Mouse (Mus musculus) hindbrain, embryonic 13.5 days (tissue): ENCODE results near the gene Sprtn. TPM values are rescaled to one million over a fixed set of nuclear protein-coding genes. Genes with fewer than 3 reads are reported as not detected.

Experiments
- ATAC-seq: fragments of 200-750 bp; cut with Nextera tagmentation; 2 replicates; pipeline ENCODE4 v1.8.0; 2017; ENCODE audit warnings: moderate TSS enrichment; ENCODE audit not compliant: low FRiP score
- H3K27ac ChIP-seq: fragments of 300-500 bp; sonication (generic); 2 replicates; pipeline ENCODE4 v1.5.1; 2015; ENCODE audit warnings: inconsistent platforms, mild to moderate bottlenecking, moderate library complexity
- H3K27me3 ChIP-seq: fragments of 300-500 bp; sonication (generic); 2 replicates; pipeline ENCODE4 v1.6.1; 2015; ENCODE audit warnings: mild to moderate bottlenecking, inconsistent platforms
- H3K36me3 ChIP-seq: fragments of 300-500 bp; sonication (generic); 2 replicates; pipeline ENCODE4 v1.6.1; 2015; ENCODE audit warnings: mild to moderate bottlenecking, inconsistent platforms
- H3K4me1 ChIP-seq: fragments of 300-500 bp; sonication (generic); replicated peaks from 2 replicates; pipeline ENCODE4 v1.6.1; 2015; ENCODE audit warnings: inconsistent platforms
- H3K4me2 ChIP-seq: fragments of 300-500 bp; sonication (generic); 2 replicates; pipeline ENCODE4 v1.6.1; 2015; ENCODE audit warnings: inconsistent platforms, mild to moderate bottlenecking, moderate library complexity
- H3K4me3 ChIP-seq: fragments of 300-500 bp; sonication (generic); 2 replicates; pipeline ENCODE4 v1.5.1; 2015; ENCODE audit warnings: mild to moderate bottlenecking, inconsistent platforms
- H3K9ac ChIP-seq: fragments of 300-500 bp; sonication (generic); 2 replicates; pipeline ENCODE4 v1.6.1; 2015; ENCODE audit warnings: mild to moderate bottlenecking, inconsistent platforms
- H3K9me3 ChIP-seq: fragments of 300-500 bp; sonication (generic); 2 replicates; pipeline ENCODE4 v1.6.1; 2016; ENCODE audit warnings: inconsistent platforms
- WGBS: fragments of 180-500 bp; shearing (Covaris S2); methylation state at CpG from one replicate; pipeline ENCODE4 v1.1.7; 2015; 5-methylcytosine and 5-hydroxymethylcytosine counted together
- polyA plus RNA-seq: library from polyadenylated mRNA; unstranded; fragments of >200 nt; fragmentation: Nextera tagmentation; extraction: Ambion mirVana; gene quantifications from 2 replicates; pipeline ENCODE4 v1.2.1, GENCODE M21; 2015

Sprtn gene
- polyA plus RNA-seq, 1 experiment from 2014 or later, result 9.5 TPM

DNA sequence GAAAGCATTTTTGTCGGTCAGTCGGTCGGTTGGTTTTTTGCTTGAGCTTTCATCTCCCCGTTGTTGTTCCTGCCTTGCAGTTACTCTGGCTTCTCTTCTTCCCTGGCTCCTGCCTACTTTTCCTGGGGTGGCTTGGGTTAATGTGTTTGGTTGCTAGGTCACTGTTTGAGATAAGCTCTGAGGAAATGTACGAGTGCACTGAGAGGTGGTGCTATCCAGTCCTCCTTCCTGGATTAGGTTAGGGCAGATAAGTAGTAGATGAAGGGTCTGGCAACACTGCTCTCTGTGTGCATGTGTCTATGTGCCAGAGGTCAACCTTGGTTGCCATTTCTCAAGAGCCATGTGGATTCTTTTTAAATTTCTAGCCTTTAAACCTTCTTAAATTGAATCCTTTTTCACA is 25.0 kb upstream of the Sprtn start:
- H3K4me2 ChIP-seq, result no peak overlapping the region
- 95% methylated on average over 5 of the region's 5 CpGs for WGBS
- ATAC-seq, result no peak
- no peaks in the 10 kb centered on the region; the same call in 1 of the 2 replicates for H3K4me1 ChIP-seq
- H3K36me3 ChIP-seq, result peaks cover 70% of the 10 kb centered on the region
- H3K9me3 ChIP-seq, result no peaks in the 10 kb centered on the region
- H3K27me3 ChIP-seq, result no peaks in the 10 kb centered on the region
- H3K9ac ChIP-seq, result no peak overlapping the region
- H3K4me3 ChIP-seq, result no peak overlapping the region
- no peak overlapping the region for H3K27ac ChIP-seq

GRCm38 (mm10) chr8:124878141-124878540 is 19.5 kb upstream of the Sprtn start:
- Histone ChIP-seq H3K27ac (no peak overlapping the region), H3K9ac (no peak overlapping the region), H3K4me1 (no peaks in the 10 kb centered on the region), H3K9me3 (no peaks in the 10 kb centered on the region), H3K4me3 (no peak overlapping the region), H3K4me2 (no peak overlapping the region), H3K36me3 (peaks cover 95% of the 10 kb centered on the region), H3K27me3 (no peaks in the 10 kb centered on the region)
- ATAC-seq, result no peak
- WGBS, result 92% methylated on average over 5 of the region's 5 CpGs

- Histone ChIP-seq H3K27ac (no peak overlapping the region), H3K27me3 (no peaks in the 10 kb centered on the region), H3K4me1 (no peaks in the 10 kb centered on the region), H3K9ac (no peak overlapping the region), H3K36me3 (peaks cover 95% of the 10 kb centered on the region), H3K4me2 (no peak overlapping the region), H3K4me3 (no peak overlapping the region), H3K9me3 (no peaks in the 10 kb centered on the region)
- 92% methylated on average over 10 of the region's 10 CpGs for WGBS
- no peak for ATAC-seq
These were observed 18.6 kb upstream of the Sprtn start for GRCm38 (mm10) chr8:124878946-124879526.

DNA sequence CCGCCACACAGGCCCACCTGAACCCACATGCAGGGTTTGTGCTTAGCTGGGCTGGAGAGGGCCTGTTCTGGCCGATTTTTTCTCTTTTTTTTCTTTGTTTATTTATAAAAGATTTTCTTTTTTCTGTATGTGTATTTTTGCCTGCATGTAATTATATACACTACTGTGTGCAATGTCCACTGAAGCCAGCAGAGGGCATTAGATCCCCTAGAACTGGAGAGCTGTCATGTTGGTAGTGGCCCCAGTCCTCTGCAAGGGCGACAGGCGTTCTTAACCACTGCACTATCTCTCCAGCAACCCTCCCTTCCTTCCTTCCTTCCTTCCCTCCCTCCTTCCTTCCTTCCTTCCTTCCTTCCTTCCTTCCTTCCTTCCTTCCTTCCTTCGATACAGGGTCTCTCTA is 9.3 kb upstream of the Sprtn start:
- Histone ChIP-seq H3K27ac (no peak overlapping the region), H3K4me3 (no peak overlapping the region), H3K36me3 (peaks cover 92% of the 10 kb centered on the region), H3K27me3 (no peaks in the 10 kb centered on the region), H3K4me2 (no peak overlapping the region), H3K9ac (no peak overlapping the region), H3K4me1 (peaks cover 9% of the 10 kb centered on the region), H3K9me3 (no peaks in the 10 kb centered on the region)
- no peak for ATAC-seq
- 95% methylated on average over 5 of the region's 5 CpGs for WGBS

DNA sequence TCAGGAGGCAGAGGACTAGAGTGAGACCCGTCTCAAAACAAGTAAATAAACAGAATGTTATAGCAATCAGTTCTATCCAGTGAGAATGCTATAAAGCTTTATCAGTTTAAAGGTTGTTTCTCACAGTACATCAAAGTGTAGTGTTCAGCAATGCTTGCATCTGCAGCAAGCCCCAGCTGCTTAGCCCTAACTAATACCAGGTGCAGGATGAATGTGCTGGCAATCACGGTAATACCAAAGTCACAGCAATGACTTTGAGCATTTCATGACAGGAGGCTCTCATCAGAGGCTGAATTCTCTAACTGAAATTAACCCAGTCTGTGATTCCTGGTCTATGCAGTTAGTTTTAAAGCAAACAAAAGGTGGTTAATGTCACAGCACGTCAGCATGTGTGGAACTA is 5.1 kb upstream of the Sprtn start:
- Histone ChIP-seq H3K4me3 (no peak overlapping the region), H3K36me3 (peaks cover 72% of the 10 kb centered on the region), H3K27me3 (no peaks in the 10 kb centered on the region), H3K4me2 (no peak overlapping the region), H3K9me3 (no peaks in the 10 kb centered on the region), H3K9ac (peak overlapping the region; percentile 24; the same call in 1 of the 2 replicates), H3K4me1 (peaks cover 40% of the 10 kb centered on the region), H3K27ac (no peak overlapping the region)
- 81% methylated on average over 3 of the region's 3 CpGs for WGBS
- no peak for ATAC-seq

DNA sequence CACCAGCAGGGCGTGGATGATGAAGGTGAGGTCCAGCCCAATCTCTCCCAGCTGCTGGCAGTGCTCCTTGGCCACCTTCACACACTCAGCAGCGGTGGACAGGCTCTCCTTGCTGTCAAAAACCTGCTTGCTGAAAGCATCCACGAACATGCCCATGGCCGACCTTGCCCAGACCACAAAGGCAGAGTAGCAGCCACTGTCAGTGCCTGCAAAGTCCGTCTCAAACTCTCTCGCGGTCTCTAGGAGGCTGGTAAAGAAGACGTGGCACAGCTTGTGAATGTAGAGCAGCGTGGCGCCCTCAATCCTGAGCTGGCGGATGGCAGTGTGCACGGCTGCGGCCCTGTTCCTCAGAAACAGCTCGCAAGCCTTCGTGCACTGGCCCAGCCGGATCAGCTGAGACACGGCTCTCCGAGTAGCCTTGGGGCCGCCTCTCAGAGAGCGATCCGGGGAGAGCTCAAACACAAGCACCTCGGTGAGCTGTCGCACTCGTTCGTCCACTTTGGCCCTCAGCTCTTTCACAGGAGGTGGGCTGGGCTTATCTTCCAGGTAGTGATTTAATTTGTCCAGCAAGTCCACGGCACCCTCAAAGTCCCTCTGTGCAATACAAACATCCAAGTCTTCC is 1.6 kb upstream of the Sprtn start:
- Histone ChIP-seq H3K9me3 (no peaks in the 10 kb centered on the region), H3K36me3 (peaks cover 54% of the 10 kb centered on the region), H3K27me3 (no peaks in the 10 kb centered on the region), H3K4me3 (peak overlapping the region; percentile 97), H3K4me2 (peak overlapping the region; percentile 98), H3K9ac (peak overlapping the region; percentile 95), H3K27ac (peak overlapping the region; percentile 88; the same call in 1 of the 2 replicates), H3K4me1 (peaks cover 57% of the 10 kb centered on the region)
- WGBS, result 86% methylated on average over 26 of the region's 26 CpGs
- no peak for ATAC-seq

DNA sequence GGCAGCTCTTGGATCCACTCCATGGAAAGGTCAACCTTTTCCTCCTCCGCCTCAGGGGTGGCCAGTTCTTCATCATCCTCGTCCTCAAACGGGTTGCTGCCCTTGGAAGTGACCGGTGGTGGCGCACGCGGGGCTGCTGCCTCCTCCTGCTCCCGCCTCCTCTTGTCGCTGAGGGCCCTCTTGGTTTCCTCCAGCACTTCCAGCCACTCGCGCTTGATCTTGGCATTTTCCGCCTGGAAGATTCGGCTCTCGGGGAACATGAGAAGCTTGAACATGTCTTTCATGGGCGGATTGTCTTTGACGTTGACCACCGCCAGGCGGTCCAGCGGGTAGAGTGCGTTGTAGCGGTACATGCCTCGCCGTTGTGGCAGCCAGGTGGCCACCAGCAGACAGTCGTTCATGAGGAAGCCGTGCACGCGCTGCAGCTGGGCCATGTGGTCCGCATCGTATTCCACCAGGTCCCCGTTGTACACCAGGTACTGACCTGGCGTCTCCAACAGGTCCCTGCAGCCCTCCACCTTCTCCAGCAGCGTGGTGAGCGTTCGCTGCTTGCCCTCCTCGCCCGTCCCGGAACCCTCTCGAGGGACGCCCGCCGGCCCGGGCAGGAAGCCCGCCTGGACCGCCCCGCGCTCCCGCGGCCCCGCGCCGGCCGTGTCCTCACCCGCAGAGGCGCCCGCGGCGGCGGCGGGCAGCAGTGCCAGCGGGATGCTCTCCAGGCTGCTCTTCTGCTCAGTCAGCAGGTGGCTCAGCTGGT is 877 bp upstream of the Sprtn start:
- peak; percentile 48 for ATAC-seq
- under 1% methylated on average over 60 of the region's 60 CpGs for WGBS
- peak overlapping the region; percentile 98 for H3K4me2 ChIP-seq
- H3K9ac ChIP-seq, result peak overlapping the region; percentile 95
- H3K27ac ChIP-seq, result peak overlapping the region; percentile 88
- peak overlapping the region; percentile 97 for H3K4me3 ChIP-seq
- H3K36me3 ChIP-seq, result peaks cover 52% of the 10 kb centered on the region
- H3K27me3 ChIP-seq, result no peaks in the 10 kb centered on the region
- H3K4me1 ChIP-seq, result peaks cover 57% of the 10 kb centered on the region
- no peaks in the 10 kb centered on the region for H3K9me3 ChIP-seq

GRCm38 (mm10) chr8:124898251-124898905 is 692 bp downstream of the Sprtn start:
- H3K27me3 ChIP-seq, result no peaks in the 10 kb centered on the region
- peak overlapping the region; percentile 98 for H3K4me2 ChIP-seq
- peaks cover 48% of the 10 kb centered on the region for H3K4me1 ChIP-seq
- no peaks in the 10 kb centered on the region for H3K9me3 ChIP-seq
- no peak; the same call in 1 of the 2 replicates for ATAC-seq
- 7% methylated on average over 31 of the region's 31 CpGs for WGBS
- H3K36me3 ChIP-seq, result peaks cover 58% of the 10 kb centered on the region
- H3K4me3 ChIP-seq, result peak overlapping the region; percentile 97
- H3K9ac ChIP-seq, result peak overlapping the region; percentile 95
- H3K27ac ChIP-seq, result peak overlapping the region; percentile 88

DNA sequence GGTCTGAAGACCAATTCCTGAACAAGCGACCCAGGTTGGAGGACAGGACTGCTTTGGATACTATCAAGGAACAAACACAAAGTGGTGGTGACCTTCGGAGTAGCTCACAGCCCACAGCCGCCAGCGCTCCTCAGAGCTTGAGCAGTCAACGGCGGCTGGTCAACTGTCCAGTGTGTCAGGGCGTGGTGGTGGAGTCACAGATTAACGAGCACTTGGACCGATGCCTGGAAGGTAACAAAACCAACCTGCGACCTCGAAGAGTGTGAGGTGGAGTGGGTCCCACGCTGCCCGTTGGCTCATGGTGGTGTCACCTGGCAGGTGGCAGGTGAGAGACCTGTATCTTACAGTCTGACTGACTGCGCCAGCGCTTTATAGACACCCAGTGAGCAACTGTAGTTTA is 5.5 kb downstream of the Sprtn start:
- no peaks in the 10 kb centered on the region for H3K9me3 ChIP-seq
- 98% methylated on average over 15 of the region's 15 CpGs for WGBS
- H3K4me2 ChIP-seq, result no peak overlapping the region
- peaks cover 28% of the 10 kb centered on the region for H3K4me1 ChIP-seq
- no peak overlapping the region for H3K27ac ChIP-seq
- H3K27me3 ChIP-seq, result no peaks in the 10 kb centered on the region
- ATAC-seq, result no peak
- no peak overlapping the region for H3K4me3 ChIP-seq
- peaks cover 79% of the 10 kb centered on the region for H3K36me3 ChIP-seq
- no peak overlapping the region for H3K9ac ChIP-seq

DNA sequence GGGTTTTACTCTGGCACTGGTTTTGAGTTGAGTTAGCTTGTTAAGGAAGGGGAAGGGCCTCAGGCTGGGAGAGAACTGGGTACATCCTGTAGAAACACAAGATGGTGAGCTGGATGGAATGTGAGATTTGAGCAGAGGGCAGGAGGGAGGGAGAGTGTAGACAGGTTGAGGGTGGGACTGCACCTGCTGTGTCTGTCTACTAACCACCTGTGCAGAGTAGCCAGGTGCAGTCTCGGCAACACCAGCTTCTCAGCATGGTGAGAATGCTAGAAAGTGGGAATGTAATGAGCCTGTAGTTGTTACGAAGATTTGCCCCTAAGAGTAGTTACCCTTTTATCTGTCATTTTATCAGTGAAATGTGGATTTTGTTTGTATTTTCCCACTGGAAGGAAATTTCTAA is 7.8 kb downstream of the Sprtn start:
- Histone ChIP-seq H3K27ac (no peak overlapping the region), H3K9ac (no peak overlapping the region), H3K4me3 (no peak overlapping the region), H3K4me2 (no peak overlapping the region), H3K4me1 (peaks cover 12% of the 10 kb centered on the region; the same call in 1 of the 2 replicates), H3K36me3 (peaks cover 88% of the 10 kb centered on the region), H3K27me3 (no peaks in the 10 kb centered on the region), H3K9me3 (no peaks in the 10 kb centered on the region)
- WGBS, result 95% methylated on average over 2 of the region's 2 CpGs
- ATAC-seq, result no peak

DNA sequence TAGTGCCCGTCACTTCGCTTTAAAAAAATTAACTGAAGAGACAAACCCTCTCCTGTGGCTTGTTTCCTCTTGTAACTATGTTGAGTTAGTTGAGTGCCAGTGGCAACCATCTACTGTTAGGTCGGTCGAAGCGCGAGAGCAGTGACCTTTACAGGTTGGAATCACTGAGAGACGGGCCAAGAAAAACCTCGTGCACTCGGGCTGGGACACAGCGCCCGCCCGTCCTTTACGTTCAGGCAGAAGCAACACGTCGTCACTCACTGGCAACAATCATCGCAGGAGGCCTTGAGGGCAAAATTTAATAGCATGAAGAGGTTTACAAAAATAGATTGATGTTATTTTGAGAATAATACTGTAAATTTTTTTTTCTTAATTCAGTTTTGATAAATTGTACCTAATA is 12.2 kb downstream of the Sprtn start:
- Histone ChIP-seq H3K4me3 (no peak overlapping the region), H3K9ac (no peak overlapping the region), H3K27me3 (no peaks in the 10 kb centered on the region), H3K4me2 (no peak overlapping the region), H3K36me3 (peaks cover 94% of the 10 kb centered on the region), H3K27ac (no peak overlapping the region), H3K4me1 (peaks cover 12% of the 10 kb centered on the region; the same call in 1 of the 2 replicates), H3K9me3 (no peaks in the 10 kb centered on the region)
- no peak for ATAC-seq
- 94% methylated on average over 16 of the region's 16 CpGs for WGBS

GRCm38 (mm10) chr8:124910349-124910748 is 12.7 kb downstream of the Sprtn start:
- H3K27ac ChIP-seq, result no peak overlapping the region
- WGBS, result 91% methylated on average over 10 of the region's 10 CpGs
- H3K4me1 ChIP-seq, result peaks cover 11% of the 10 kb centered on the region; the same call in 1 of the 2 replicates
- no peak overlapping the region for H3K4me2 ChIP-seq
- ATAC-seq, result no peak
- H3K36me3 ChIP-seq, result peaks cover 97% of the 10 kb centered on the region
- no peak overlapping the region for H3K4me3 ChIP-seq
- H3K9ac ChIP-seq, result no peak overlapping the region
- no peaks in the 10 kb centered on the region for H3K27me3 ChIP-seq
- no peaks in the 10 kb centered on the region for H3K9me3 ChIP-seq
